Mouse (Mus musculus) erythroblast, adult 5-6 weeks (primary cell): ENCODE results near the gene Mia. TPM values are rescaled to one million over a fixed set of nuclear protein-coding genes. Genes with fewer than 3 reads are reported as not detected.

ENCODE experiments used
- ATAC-seq: replicated peaks from 2 replicates; pipeline ENCODE4 v1.8.0; 2016; ENCODE audit warnings: moderate number of reproducible peaks, mild to moderate bottlenecking, moderate TSS enrichment, inconsistent platforms; ENCODE audit not compliant: poor library complexity, low FRiP score, severe bottlenecking
- total RNA-seq, 2 experiments: library from RNA; stranded (forward) in 1 of 2; stranded (reverse) in 1 of 2; fragments of 150-400 nt in 1 of 2; fragments of 200-764, 138-1000 nt in 1 of 2; gene quantifications; 2 replicates each; pipeline versions ENCODE4 v1.2.3 to v1.2.4; 2015 to 2017; ENCODE audit warnings: low replicate concordance in 2 of 2

Mia gene
- total RNA-seq, 2 experiments from 2014 or later, result not detected

GRCm38 (mm10) chr7:27163450-27163805 lies 17.5 kb downstream of the Mia start:
- ATAC-seq, result no peak

GRCm38 (mm10) chr7:27162780-27163449 lies 18.0 kb downstream of the Mia start:
- no peak for ATAC-seq

GRCm38 (mm10) chr7:27161744-27162143 lies 19.2 kb downstream of the Mia start:
- ATAC-seq, result no peak

- ATAC-seq, result no peak
Observed at GRCm38 (mm10) chr7:27160921-27161320, 20.0 kb downstream of the Mia start.

GRCm38 (mm10) chr7:27159882-27160281 lies 21.1 kb downstream of the Mia start:
- peak; percentile 83 for ATAC-seq

DNA sequence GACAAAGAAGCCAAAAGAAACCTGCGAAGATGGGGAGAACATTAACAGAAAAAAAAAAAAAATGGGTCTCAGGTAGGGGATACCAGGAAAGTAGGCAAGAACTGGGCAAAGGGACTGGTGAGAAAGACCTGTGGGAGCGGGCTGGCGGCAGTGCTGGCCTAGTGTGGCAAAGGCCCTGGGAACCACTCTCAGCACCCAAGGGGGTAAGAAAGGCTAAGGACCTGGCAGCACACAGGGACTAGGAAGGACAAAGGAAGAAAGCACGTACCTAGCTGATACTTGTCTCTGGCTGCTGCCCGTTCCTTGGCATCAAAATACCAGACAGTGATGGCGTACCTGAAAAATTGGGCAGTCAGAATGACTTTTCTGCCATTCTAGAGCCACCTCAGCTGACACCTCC lies 21.7 kb downstream of the Mia start:
- no peak for ATAC-seq

DNA sequence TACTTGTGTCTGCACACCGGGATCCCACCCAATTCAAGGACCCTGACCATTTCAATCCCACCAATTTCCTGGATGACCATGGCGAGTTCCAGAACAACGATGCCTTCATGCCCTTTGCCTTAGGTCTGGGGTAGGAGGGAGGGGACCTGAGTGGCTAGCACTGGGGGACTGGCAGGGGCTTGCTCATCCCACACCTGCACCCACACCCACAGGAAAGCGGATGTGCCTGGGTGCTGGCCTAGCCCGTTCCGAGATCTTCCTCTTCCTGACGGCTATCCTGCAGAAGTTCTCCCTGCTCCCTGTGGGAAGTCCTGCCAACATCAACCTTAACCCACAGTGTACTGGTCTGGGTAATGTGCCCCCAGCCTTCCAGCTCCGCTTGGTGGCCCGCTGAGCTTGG lies 22.8 kb downstream of the Mia start:
- ATAC-seq, result no peak

GRCm38 (mm10) chr7:27156005-27156404 lies 25.0 kb downstream of the Mia start:
- no peak for ATAC-seq

- ATAC-seq, result no peak
Observed at GRCm38 (mm10) chr7:27153205-27153764, 27.7 kb downstream of the Mia start, which contains the start of gene Cyp2t4. Gene Cyp2t4, plus strand, starts transcription at chr7:27153714.

- ATAC-seq, result no peak
Observed at GRCm38 (mm10) chr7:27136410-27136996, 44.5 kb downstream of the Mia start.

DNA sequence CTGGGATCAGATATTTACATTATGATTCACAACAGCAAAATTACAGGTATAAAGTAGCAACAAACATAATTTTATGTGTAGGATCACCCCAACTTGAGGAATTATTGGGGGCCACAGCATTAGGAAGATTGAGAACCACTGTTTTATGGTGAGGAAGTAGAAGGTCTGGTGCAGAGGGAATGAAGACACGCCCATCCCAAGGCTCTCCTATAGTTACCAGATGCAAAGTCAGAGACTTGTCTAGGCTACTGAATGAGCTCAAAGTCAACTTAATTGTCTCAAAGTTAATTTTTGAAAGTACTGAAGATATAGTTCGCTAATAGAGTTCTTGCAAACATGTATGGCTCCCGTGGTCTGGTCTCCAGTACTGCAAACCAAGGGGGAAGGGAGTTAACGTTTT lies 47.2 kb downstream of the Mia start:
- ATAC-seq, result no peak

DNA sequence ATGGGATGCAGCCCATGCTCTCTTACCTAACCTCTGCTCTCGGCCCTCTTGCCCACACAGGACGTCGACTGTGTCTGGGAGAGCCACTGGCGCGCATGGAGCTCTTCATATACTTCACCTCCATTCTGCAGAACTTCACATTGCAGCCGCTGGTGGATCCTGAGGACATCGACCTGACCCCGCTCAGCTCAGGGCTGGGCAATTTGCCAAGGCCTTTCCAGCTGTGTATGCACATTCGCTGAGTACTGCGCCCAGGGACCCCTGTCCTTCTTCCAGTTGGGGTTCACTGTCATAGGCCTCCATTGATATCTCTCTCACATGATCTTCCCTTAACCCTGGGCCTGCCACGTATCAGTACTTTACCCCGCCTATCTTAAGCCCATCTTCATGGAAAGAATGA lies 47.8 kb downstream of the Mia start:
- ATAC-seq, result no peak

DNA sequence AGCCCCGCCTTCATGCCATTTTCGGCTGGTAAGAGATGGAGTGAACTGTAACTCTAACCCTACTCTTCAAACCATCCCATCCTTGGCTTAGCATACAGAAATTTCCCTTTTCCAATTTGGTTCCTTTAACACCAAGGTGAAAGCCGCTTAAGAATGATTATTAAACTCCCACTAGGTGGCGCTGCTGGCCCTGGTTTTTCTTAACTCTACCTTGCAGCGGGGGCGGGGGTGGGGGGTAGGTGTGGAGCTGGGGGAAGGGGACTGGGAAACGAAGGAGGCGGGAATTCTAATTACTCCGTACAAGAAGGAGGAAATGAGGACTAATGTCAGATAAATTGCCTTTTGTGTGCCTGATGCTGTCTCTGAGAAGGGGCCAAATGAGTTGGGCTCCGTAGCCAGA lies 48.4 kb downstream of the Mia start:
- ATAC-seq, result no peak

- no peak; the same call in 1 of the 2 replicates for ATAC-seq
Observed at GRCm38 (mm10) chr7:27131387-27131786, 49.6 kb downstream of the Mia start.

- no peak for ATAC-seq
Observed at GRCm38 (mm10) chr7:27130521-27131370, 50.2 kb downstream of the Mia start.

GRCm38 (mm10) chr7:27129811-27130210 lies 51.1 kb downstream of the Mia start:
- ATAC-seq, result no peak

Other genes with a start within 250 kb of the Mia start
- gene Cyp2a22, start 241.8 kb downstream of the Mia start, total RNA-seq (2015; ENCODE audit: low replicate concordance), result not detected in 2 replicates
- not detected in 2 replicates for gene Cyp2a22, start 241.8 kb downstream of the Mia start, total RNA-seq (2017; ENCODE audit: low replicate concordance)
- gene Cyp2a12, start 152.1 kb downstream of the Mia start, total RNA-seq (2015; ENCODE audit: low replicate concordance), result not detected in 2 replicates
- gene Cyp2a12, start 152.1 kb downstream of the Mia start, total RNA-seq (2017; ENCODE audit: low replicate concordance), result not detected in 2 replicates
- not detected in 2 replicates for gene Cyp2f2, start 61.2 kb downstream of the Mia start, total RNA-seq (2015; ENCODE audit: low replicate concordance)
- gene Cyp2f2, start 61.2 kb downstream of the Mia start, total RNA-seq (2017; ENCODE audit: low replicate concordance), result not detected in 2 replicates
- gene Cyp2t4, start 27.4 kb downstream of the Mia start, total RNA-seq (2015; ENCODE audit: low replicate concordance), result not detected in 2 replicates
- not detected in 2 replicates for gene Cyp2t4, start 27.4 kb downstream of the Mia start, total RNA-seq (2017; ENCODE audit: low replicate concordance)
- gene Egln2, start 14.4 kb downstream of the Mia start, total RNA-seq (2015; ENCODE audit: low replicate concordance), result 1.3 and 7.7 TPM in 2 replicates
- 7.6 and 10.0 TPM in 2 replicates for gene Egln2, start 14.4 kb downstream of the Mia start, total RNA-seq (2017; ENCODE audit: low replicate concordance)
- 11.1 and 18.0 TPM in 2 replicates for gene Rab4b, start 2.3 kb downstream of the Mia start, total RNA-seq (2015; ENCODE audit: low replicate concordance)
- gene Rab4b, start 2.3 kb downstream of the Mia start, total RNA-seq (2017; ENCODE audit: low replicate concordance), result 4.0 and 7.8 TPM in 2 replicates
- not detected in 2 replicates for gene Gm21983, start 71 bp downstream of the Mia start, total RNA-seq (2015; ENCODE audit: low replicate concordance)
- not detected in 2 replicates for gene Gm21983, start 71 bp downstream of the Mia start, total RNA-seq (2017; ENCODE audit: low replicate concordance)
- gene BC024978, start 14.6 kb upstream of the Mia start, total RNA-seq (2015; ENCODE audit: low replicate concordance), result 0.63 and 2.3 TPM in 2 replicates
- 0.34 and 0.84 TPM in 2 replicates for gene BC024978, start 14.6 kb upstream of the Mia start, total RNA-seq (2017; ENCODE audit: low replicate concordance)
- gene Snrpa, start 15.1 kb upstream of the Mia start, total RNA-seq (2015; ENCODE audit: low replicate concordance), result 30.3 and 43.2 TPM in 2 replicates
- gene Snrpa, start 15.1 kb upstream of the Mia start, total RNA-seq (2017; ENCODE audit: low replicate concordance), result 12.7 and 19.5 TPM in 2 replicates
- gene Itpkc, start 47.5 kb upstream of the Mia start, total RNA-seq (2015; ENCODE audit: low replicate concordance), result 2.3 TPM in 1 of 2 replicates, not detected in the other
- gene Itpkc, start 47.5 kb upstream of the Mia start, total RNA-seq (2017; ENCODE audit: low replicate concordance), result 0.60 and 1.5 TPM in 2 replicates
- 2.1 and 3.5 TPM in 2 replicates for gene Coq8b, start 51.9 kb upstream of the Mia start, total RNA-seq (2015; ENCODE audit: low replicate concordance)
- 2.9 and 4.5 TPM in 2 replicates for gene Coq8b, start 51.9 kb upstream of the Mia start, total RNA-seq (2017; ENCODE audit: low replicate concordance)
- 0.42 and 0.58 TPM in 2 replicates for gene Numbl, start 77.3 kb upstream of the Mia start, total RNA-seq (2015; ENCODE audit: low replicate concordance)
- gene Numbl, start 77.3 kb upstream of the Mia start, total RNA-seq (2017; ENCODE audit: low replicate concordance), result 0.17 and 1.5 TPM in 2 replicates
- not detected in 2 replicates for gene Ltbp4, start 156.5 kb upstream of the Mia start, total RNA-seq (2015; ENCODE audit: low replicate concordance)
- 1.2 TPM in 1 of 2 replicates, not detected in the other for gene Ltbp4, start 156.5 kb upstream of the Mia start, total RNA-seq (2017; ENCODE audit: low replicate concordance)
- 9.0 and 13.3 TPM in 2 replicates for gene Shkbp1, start 174.9 kb upstream of the Mia start, total RNA-seq (2015; ENCODE audit: low replicate concordance)
- 3.4 and 10.0 TPM in 2 replicates for gene Shkbp1, start 174.9 kb upstream of the Mia start, total RNA-seq (2017; ENCODE audit: low replicate concordance)
- gene Gm20479, start 176.3 kb upstream of the Mia start, total RNA-seq (2015; ENCODE audit: low replicate concordance), result not detected in 2 replicates
- gene Gm20479, start 176.3 kb upstream of the Mia start, total RNA-seq (2017; ENCODE audit: low replicate concordance), result not detected in 2 replicates